Mouse (Mus musculus): Measurements from ENCODE around the gene Arap2. TPM values are rescaled to one million over a fixed set of nuclear protein-coding genes. Genes with fewer than 3 reads are reported as not detected.

The Arap2 gene
- 90.2 TPM for polyA plus RNA-seq (2014; fragmentation: Illumina TruSeq; extraction: RNeasy Lipid Tissue Mini Kit (QIAGEN cat#74804); ENCODE audit: low replicate concordance)

GRCm38 (mm10) chr5:62765784-62766701 is at the start of gene Arap2:
Gene Arap2 (minus strand): TSS chr5:62766159.

GRCm38 (mm10) chr5:62813402-62814071 is 47.6 kb upstream of the Arap2 start, which contains the start of gene Dthd1:
Gene Dthd1 (plus strand): TSS chr5:62813823.

Other genes starting within 250 kb of the Arap2 start
- gene Dthd1, start 47.7 kb upstream of the Arap2 start, polyA plus RNA-seq (2014; fragmentation: Illumina TruSeq; extraction: RNeasy Lipid Tissue Mini Kit (QIAGEN cat#74804); ENCODE audit: low replicate concordance): not detected